Mouse (Mus musculus): ENCODE results near the gene Cspg4.

- TF ChIP-seq CTCF (IDR thresholded peaks at IDR 0.05), result peak; percentile 85
- no peak for TF ChIP-seq EP300 (IDR thresholded peaks at IDR 0.05)
Observed at GRCm38 (mm10) chr9:56847523-56847922, 17.3 kb upstream of the Cspg4 start.

Data from lung, postnatal 0 days (tissue).